Mouse (Mus musculus) hindbrain, embryonic 11.5 days (tissue): ENCODE results near the gene Tmem270. TPM values are rescaled to one million over a fixed set of nuclear protein-coding genes. Genes with fewer than 3 reads are reported as not detected.

Experiments
- ATAC-seq: fragments of 200-750 bp; cut with Nextera tagmentation; 2 replicates; pipeline ENCODE4 v1.8.0; 2017; ENCODE audit warnings: mild to moderate bottlenecking, moderate TSS enrichment, moderate library complexity; ENCODE audit not compliant: low FRiP score
- DNase-seq: peaks from one replicate; pipeline ENCODE4 v3.0.0-alpha.2; 2015; ENCODE audit warnings: low spot score
- H3K27ac ChIP-seq: fragments of 300-500 bp; sonication (generic); 2 replicates; pipeline ENCODE4 v1.5.1; 2014; ENCODE audit warnings: mild to moderate bottlenecking, low read depth, low read length
- H3K27me3 ChIP-seq: fragments of 300-500 bp; sonication (generic); 2 replicates; pipeline ENCODE4 v1.6.1; 2014; ENCODE audit warnings: mild to moderate bottlenecking, low read length, moderate library complexity, mixed read lengths; ENCODE audit not compliant: control insufficient read depth, insufficient read depth
- H3K36me3 ChIP-seq: fragments of 300-500 bp; sonication (generic); 2 replicates; pipeline ENCODE4 v1.6.1; 2014; ENCODE audit warnings: mild to moderate bottlenecking, low read length, moderate library complexity, mixed read lengths; ENCODE audit not compliant: control insufficient read depth, insufficient read depth
- H3K4me1 ChIP-seq: fragments of 300-500 bp; sonication (generic); replicated peaks from 2 replicates; pipeline ENCODE4 v1.6.1; 2014; ENCODE audit warnings: low read length, mixed read lengths; ENCODE audit not compliant: control insufficient read depth, insufficient read depth
- H3K4me2 ChIP-seq: fragments of 300-500 bp; sonication (generic); replicated peaks from 2 replicates; pipeline ENCODE4 v1.6.1; 2014; ENCODE audit warnings: mild to moderate bottlenecking, low read depth, low read length
- H3K4me3 ChIP-seq: fragments of 300-500 bp; sonication (generic); 2 replicates; pipeline ENCODE4 v1.5.1; 2014; ENCODE audit warnings: low read depth, low read length
- H3K9ac ChIP-seq: fragments of 300-500 bp; sonication (generic); 2 replicates; pipeline ENCODE4 v1.6.1; 2014; ENCODE audit warnings: low read depth, low read length
- H3K9me3 ChIP-seq: fragments of 300-500 bp; sonication (generic); 2 replicates; pipeline ENCODE4 v1.6.1; 2016; ENCODE audit warnings: low read length; ENCODE audit not compliant: control insufficient read depth
- WGBS: fragments of 180-500 bp; shearing (Covaris S2); extraction: QIAGEN DNeasy Blood & Tissue Kit; methylation state at CpG from one replicate; pipeline ENCODE4 v1.1.7; 2014; 5-methylcytosine and 5-hydroxymethylcytosine counted together
- polyA plus RNA-seq: library from polyadenylated mRNA; unstranded; fragments of >200 nt; fragmentation: Nextera tagmentation; extraction: Ambion mirVana; gene quantifications from 2 replicates; pipeline ENCODE4 v1.2.1, GENCODE M21; 2014

The Tmem270 gene
- polyA plus RNA-seq, 1 experiment from 2014 or later = not detected

DNA sequence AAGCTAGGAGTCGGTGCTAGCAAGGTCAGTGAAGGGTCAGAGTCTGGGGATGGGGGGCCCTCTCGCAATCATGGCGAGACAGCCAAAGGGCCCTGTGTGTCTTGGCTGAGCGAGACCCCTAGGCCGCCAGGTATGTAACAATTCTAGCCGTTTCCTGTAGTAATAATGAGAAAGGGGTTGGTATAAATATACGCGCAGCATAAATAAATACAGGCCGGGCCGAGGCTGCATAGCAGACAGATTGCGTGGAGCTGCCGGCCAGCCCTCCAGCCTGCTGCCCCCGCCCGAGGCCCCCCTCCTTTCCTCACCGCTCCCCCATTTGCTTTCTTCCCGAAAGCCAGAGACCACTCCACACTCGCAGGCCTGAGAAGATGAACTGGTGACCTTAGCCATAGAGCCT lies 8.9 kb downstream of the Tmem270 start:
- H3K4me1 ChIP-seq = no peaks in the 10 kb centered on the region
- H3K36me3 ChIP-seq = no peaks in the 10 kb centered on the region
- 86% methylated on average over 17 of the region's 17 CpGs for WGBS
- no peak for ATAC-seq
- H3K4me3 ChIP-seq = no peak overlapping the region
- no peak overlapping the region for H3K27ac ChIP-seq
- DNase-seq = no peak
- no peak overlapping the region for H3K4me2 ChIP-seq
- no peak overlapping the region for H3K9ac ChIP-seq
- no peaks in the 10 kb centered on the region for H3K9me3 ChIP-seq
- no peaks in the 10 kb centered on the region for H3K27me3 ChIP-seq

DNA sequence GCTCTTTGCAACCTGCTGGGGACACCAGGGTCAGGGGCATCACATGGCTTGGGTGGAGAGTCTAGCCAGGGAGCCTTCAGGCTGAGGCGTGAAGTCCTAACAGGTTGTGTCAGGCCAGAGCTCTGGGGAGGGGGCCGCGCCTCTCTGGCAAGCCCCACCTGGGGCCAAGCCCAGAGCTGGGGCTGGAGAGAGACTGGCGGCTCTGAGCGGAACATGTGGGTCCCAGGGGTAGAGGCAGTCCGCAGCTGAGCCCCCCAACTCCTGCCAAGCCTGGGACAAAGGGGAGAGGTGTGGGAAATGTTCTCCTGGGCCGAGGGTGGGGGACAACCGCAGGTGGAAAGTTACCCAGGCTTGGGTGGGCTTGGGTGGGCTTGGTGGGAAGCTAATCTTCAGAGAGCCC lies 9.6 kb downstream of the Tmem270 start:
- ATAC-seq (no peak), DNase-seq (no peak)
- WGBS = 74% methylated on average over 8 of the region's 8 CpGs
- Histone ChIP-seq H3K27ac (no peak overlapping the region), H3K4me3 (no peak overlapping the region), H3K36me3 (no peaks in the 10 kb centered on the region), H3K4me1 (no peaks in the 10 kb centered on the region), H3K9ac (no peak overlapping the region), H3K4me2 (no peak overlapping the region), H3K27me3 (no peaks in the 10 kb centered on the region), H3K9me3 (no peaks in the 10 kb centered on the region)

DNA sequence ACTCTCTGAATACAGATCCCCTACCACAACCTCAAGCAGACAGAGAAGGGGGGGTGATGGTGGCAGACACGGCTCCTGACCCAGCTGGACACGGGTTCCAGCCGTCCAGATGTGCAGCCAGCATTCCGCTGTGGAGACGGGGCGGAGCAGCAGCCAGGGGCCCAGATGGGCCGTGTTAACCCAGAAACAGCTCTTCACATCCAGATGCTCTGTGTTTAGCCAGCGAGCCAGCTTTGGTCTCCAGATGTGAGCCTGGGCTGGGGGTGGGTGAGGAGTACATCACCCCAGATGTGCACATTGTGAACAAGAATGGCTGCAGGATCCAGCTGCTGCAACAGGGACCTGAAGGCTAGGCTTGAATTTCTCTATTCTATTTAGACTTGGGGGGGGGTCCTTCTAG lies 11.2 kb downstream of the Tmem270 start:
- Histone ChIP-seq H3K4me1 (no peaks in the 10 kb centered on the region), H3K9me3 (no peaks in the 10 kb centered on the region), H3K36me3 (no peaks in the 10 kb centered on the region), H3K4me2 (no peak overlapping the region), H3K4me3 (no peak overlapping the region), H3K27ac (no peak overlapping the region), H3K27me3 (no peaks in the 10 kb centered on the region), H3K9ac (no peak overlapping the region)
- DNase-seq = peak; percentile 24
- ATAC-seq = no peak
- WGBS = 68% methylated on average over 8 of the region's 8 CpGs

DNA sequence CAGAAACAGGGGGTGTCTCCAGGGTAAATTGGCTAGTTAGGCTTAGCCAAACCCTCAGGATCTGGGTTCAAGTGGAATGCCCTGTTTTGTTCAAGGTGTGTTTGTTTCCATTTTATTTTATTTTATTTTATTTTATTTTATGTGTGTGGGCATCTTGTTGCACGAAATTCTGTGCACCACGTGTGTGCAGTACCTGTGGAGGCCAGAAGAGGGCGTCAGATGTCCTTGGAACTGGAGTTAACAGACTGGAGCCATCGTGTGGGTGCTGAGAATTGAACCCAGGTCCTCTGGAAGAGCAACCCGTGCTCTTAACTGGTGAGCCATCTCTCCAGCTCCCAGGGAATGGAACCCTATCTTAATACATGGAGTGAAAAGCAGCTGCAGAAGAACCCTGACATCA lies 13.8 kb downstream of the Tmem270 start:
- no peaks in the 10 kb centered on the region for H3K27me3 ChIP-seq
- H3K36me3 ChIP-seq = no peaks in the 10 kb centered on the region
- no peak overlapping the region for H3K27ac ChIP-seq
- no peaks in the 10 kb centered on the region for H3K4me1 ChIP-seq
- H3K9ac ChIP-seq = no peak overlapping the region
- H3K4me3 ChIP-seq = no peak overlapping the region
- H3K9me3 ChIP-seq = no peaks in the 10 kb centered on the region
- ATAC-seq = no peak
- 78% methylated on average over 5 of the region's 5 CpGs for WGBS
- no peak overlapping the region for H3K4me2 ChIP-seq
- DNase-seq = no peak

DNA sequence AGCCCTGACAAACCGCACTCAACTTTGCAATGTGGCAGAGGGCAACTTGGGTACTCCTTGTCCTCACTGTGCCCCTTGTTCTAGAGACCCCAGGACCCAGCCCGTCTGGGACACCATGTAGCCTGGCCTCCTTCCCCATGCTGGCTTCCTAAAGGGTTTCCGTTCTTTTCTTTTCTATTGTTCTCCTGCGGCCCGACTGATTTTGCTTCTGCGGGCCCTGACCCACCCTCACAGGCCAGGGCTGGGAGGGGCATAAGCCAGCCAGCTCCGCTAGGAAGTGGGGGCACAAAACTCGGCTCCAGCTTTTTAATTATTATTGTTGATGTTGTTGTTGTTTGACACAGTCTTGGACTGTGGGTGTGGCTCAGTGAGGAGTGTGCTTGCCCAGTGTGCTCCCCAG lies 15.0 kb downstream of the Tmem270 start:
- no peak for ATAC-seq

DNA sequence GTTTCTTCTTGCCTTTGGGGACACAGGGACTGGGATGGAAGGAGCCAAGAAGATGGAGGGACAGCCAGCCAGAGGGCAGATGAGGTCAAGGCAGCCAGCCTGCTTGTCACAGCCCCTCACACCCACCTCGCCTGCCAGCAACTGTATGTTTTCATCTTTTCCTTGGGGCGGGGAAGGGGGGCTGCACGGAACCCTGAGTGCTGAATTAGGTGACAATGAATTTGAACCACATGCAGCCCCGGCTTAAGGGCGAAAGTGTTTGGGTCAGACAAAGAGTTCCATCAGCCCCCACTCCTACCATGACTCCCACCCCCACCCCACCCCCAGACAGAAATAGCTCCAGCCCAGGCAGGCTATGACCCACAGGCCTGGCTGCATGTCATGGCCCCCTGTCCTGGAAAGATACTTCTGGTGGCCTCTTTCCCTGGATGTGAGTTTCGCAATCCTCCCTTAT lies 15.9 kb downstream of the Tmem270 start:
- Histone ChIP-seq H3K4me3 (no peak overlapping the region), H3K4me2 (no peak overlapping the region)

More for the DNA sequence above, 15.0 kb downstream of the Tmem270 start:
- no peaks in the 10 kb centered on the region for H3K4me1 ChIP-seq
- no peak overlapping the region for H3K4me2 ChIP-seq
- H3K36me3 ChIP-seq = no peaks in the 10 kb centered on the region
- no peaks in the 10 kb centered on the region for H3K9me3 ChIP-seq
- DNase-seq = no peak
- WGBS = 62% methylated on average over 8 of the region's 8 CpGs
- no peak overlapping the region for H3K9ac ChIP-seq
- H3K27me3 ChIP-seq = no peaks in the 10 kb centered on the region
- no peak overlapping the region for H3K27ac ChIP-seq
- no peak overlapping the region for H3K4me3 ChIP-seq

DNA sequence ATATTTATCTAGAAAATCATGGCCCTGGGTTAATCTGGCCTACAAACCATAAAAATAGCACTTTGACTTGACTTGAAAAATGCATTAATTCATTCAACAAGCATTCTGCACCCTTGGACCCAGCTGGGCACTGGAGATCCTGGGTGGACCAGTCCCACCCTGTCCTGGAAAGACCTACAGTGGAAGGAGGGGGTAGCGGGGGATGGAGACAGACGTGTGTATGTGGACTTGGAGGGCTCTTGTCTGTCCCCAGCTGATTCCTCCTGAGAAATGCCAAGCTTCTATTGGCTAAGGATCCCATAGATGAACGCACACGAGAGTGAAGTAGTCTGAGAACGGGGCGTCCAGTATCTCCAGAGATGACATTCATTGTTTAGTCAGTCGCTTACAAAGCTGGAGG lies 18.0 kb downstream of the Tmem270 start:
- no peaks in the 10 kb centered on the region for H3K27me3 ChIP-seq
- DNase-seq = no peak
- H3K9me3 ChIP-seq = no peaks in the 10 kb centered on the region
- H3K36me3 ChIP-seq = no peaks in the 10 kb centered on the region
- no peak overlapping the region for H3K9ac ChIP-seq
- no peak overlapping the region for H3K4me2 ChIP-seq
- no peak overlapping the region for H3K27ac ChIP-seq
- ATAC-seq = no peak
- WGBS = 88% methylated on average over 7 of the region's 7 CpGs
- no peaks in the 10 kb centered on the region for H3K4me1 ChIP-seq
- no peak overlapping the region for H3K4me3 ChIP-seq

More for the DNA sequence above, 15.9 kb downstream of the Tmem270 start:
- no peak for DNase-seq
- Histone ChIP-seq H3K36me3 (no peaks in the 10 kb centered on the region), H3K9ac (no peak overlapping the region), H3K4me1 (no peaks in the 10 kb centered on the region), H3K27me3 (no peaks in the 10 kb centered on the region), H3K9me3 (no peaks in the 10 kb centered on the region), H3K27ac (no peak overlapping the region)
- no peak for ATAC-seq
- whole genome bisulfite sequencing = 84% methylated on average over 6 of the region's 6 CpGs

DNA sequence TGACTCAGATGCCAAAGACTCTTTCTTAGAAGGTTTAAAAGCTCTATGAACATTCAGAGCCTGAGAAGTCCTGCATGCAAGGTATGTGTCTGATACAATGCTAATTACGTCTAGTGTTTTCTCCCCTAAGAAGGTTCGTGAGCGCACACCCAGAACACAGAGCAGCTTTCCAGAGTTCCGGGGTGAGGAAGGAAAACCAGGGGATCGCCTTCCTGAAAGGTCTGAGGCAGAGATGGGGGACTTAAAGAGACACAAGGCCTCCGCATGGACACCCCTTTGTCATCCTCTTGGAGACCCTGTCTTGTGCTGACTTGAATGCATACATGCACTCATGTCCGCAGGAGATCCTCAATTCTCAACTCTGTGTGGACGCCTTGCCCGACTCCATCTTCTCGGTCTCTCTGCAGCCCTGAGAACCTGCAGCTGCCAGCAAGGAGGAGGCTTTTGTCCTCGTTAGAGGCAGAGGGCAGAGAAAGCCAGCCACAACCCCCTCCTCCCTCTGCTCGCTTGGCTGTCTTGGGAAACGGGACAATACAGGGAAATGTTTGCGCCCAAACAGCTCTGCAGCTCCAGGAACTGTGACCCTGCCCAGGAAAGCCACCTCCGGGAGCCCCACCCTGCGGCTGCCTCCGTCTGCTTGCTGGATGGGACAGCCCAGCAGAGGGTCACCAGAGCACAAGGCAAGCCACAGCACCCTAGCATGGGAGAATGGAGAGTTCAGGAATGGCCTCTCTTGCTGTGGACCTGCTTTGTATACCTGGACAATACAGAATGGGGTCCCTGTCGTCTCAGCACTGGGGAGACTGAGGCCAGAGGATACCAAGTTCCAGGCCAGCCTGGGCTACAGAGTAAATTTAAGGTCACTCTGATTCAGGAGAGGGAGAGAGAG lies 18.8 kb downstream of the Tmem270 start:
- ATAC-seq (no peak), DNase-seq (peak; percentile 33)
- Histone ChIP-seq H3K4me2 (no peak overlapping the region), H3K9ac (0 out of 2 replicates have a peak overlapping the region, but pooled peaks have one; percentile 23), H3K27me3 (no peaks in the 10 kb centered on the region), H3K4me3 (no peak overlapping the region), H3K9me3 (no peaks in the 10 kb centered on the region), H3K36me3 (no peaks in the 10 kb centered on the region), H3K4me1 (no peaks in the 10 kb centered on the region), H3K27ac (no peak overlapping the region)
- WGBS = 51% methylated on average over 18 of the region's 18 CpGs

DNA sequence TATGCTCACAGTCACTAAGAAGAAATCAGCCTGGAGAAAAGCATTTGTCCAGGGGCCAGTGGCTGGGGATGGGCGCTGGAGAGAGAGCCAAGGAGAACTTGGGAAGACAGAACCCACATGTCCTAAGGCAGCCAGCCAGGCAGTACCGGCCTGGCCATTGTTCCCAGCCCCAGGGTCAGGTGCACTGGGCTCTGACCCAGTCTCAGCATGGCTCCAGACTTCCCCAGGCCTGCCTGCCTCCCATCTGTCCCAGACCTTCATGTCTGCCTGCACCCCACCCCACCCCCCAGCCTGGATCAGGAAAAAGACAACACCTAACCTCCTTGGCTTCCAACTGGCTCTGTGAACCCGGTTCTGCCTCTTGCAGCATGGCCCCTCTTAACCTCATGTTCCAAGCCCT lies 23.5 kb downstream of the Tmem270 start:
- DNase-seq (no peak), ATAC-seq (no peak)
- no peak overlapping the region for H3K4me3 ChIP-seq
- WGBS = 51% methylated on average over 3 of the region's 3 CpGs
- no peak overlapping the region for H3K27ac ChIP-seq
- H3K27me3 ChIP-seq = no peaks in the 10 kb centered on the region
- no peaks in the 10 kb centered on the region for H3K36me3 ChIP-seq
- H3K4me2 ChIP-seq = no peak overlapping the region
- no peaks in the 10 kb centered on the region for H3K9me3 ChIP-seq
- H3K9ac ChIP-seq = no peak overlapping the region
- no peaks in the 10 kb centered on the region for H3K4me1 ChIP-seq
